Mouse (Mus musculus) neural tube, embryonic 11.5 days (tissue): ENCODE measurements around the gene Adora3. TPM values are rescaled to one million over a fixed set of nuclear protein-coding genes. Genes with fewer than 3 reads are reported as not detected.

Source experiments
- ATAC-seq: fragments of 200-750 bp; cut with Nextera tagmentation; 2 replicates; pipeline ENCODE4 v1.8.0; 2017; ENCODE audit warnings: moderate number of reproducible peaks, mild to moderate bottlenecking, moderate TSS enrichment, moderate library complexity; ENCODE audit not compliant: insufficient read depth, low FRiP score, low TSS enrichment
- DNase-seq: peaks from one replicate; pipeline ENCODE4 v3.0.0-alpha.2; 2015; ENCODE audit warnings: low spot score
- H3K27ac ChIP-seq: fragments of 300-500 bp; sonication (generic); 2 replicates; pipeline ENCODE4 v1.5.1; 2014; ENCODE audit warnings: low read depth, mild to moderate bottlenecking, low read length
- H3K27me3 ChIP-seq: fragments of 300-500 bp; sonication (generic); 2 replicates; pipeline ENCODE4 v1.6.1; 2014; ENCODE audit warnings: mild to moderate bottlenecking, low read length, mixed read lengths; ENCODE audit not compliant: control insufficient read depth, insufficient read depth
- H3K36me3 ChIP-seq: fragments of 300-500 bp; sonication (generic); 2 replicates; pipeline ENCODE4 v1.6.1; 2014; ENCODE audit warnings: mild to moderate bottlenecking, low read length, moderate library complexity, mixed read lengths; ENCODE audit not compliant: control insufficient read depth, insufficient read depth
- H3K4me1 ChIP-seq: fragments of 300-500 bp; sonication (generic); 2 replicates; pipeline ENCODE4 v1.6.1; 2014; ENCODE audit warnings: low read length, mixed read lengths; ENCODE audit not compliant: control insufficient read depth, insufficient read depth
- H3K4me2 ChIP-seq: fragments of 300-500 bp; sonication (generic); 2 replicates; pipeline ENCODE4 v1.6.1; 2014; ENCODE audit warnings: low read depth, mild to moderate bottlenecking, moderate library complexity
- H3K4me3 ChIP-seq: fragments of 300-500 bp; sonication (generic); 2 replicates; pipeline ENCODE4 v1.5.1; 2014; ENCODE audit warnings: low read depth, low read length
- H3K9ac ChIP-seq: fragments of 300-500 bp; sonication (generic); 2 replicates; pipeline ENCODE4 v1.6.1; 2014; ENCODE audit warnings: mild to moderate bottlenecking, low read length
- H3K9me3 ChIP-seq: fragments of 300-500 bp; sonication (generic); 2 replicates; pipeline ENCODE4 v1.6.1; 2016; ENCODE audit warnings: low read length; ENCODE audit not compliant: control insufficient read depth
- WGBS: fragments of 180-500 bp; shearing (Covaris S2); extraction: QIAGEN DNeasy Blood & Tissue Kit; methylation state at CpG from one replicate; pipeline ENCODE4 v1.1.7; 2014; 5-methylcytosine and 5-hydroxymethylcytosine counted together
- polyA plus RNA-seq: library from polyadenylated mRNA; unstranded; fragments of >200 nt; fragmentation: Nextera tagmentation; extraction: Ambion mirVana; gene quantifications from 2 replicates; pipeline ENCODE4 v1.2.1, GENCODE M21; 2014

The Adora3 gene
- polyA plus RNA-seq, 1 experiment from 2014 or later = 0.19 TPM

- DNase-seq (no peak), ATAC-seq (no peak)
- Histone ChIP-seq H3K9ac (no peak overlapping the region), H3K36me3 (no peaks in the 10 kb centered on the region), H3K27me3 (no peaks in the 10 kb centered on the region), H3K27ac (no peak overlapping the region), H3K9me3 (no peaks in the 10 kb centered on the region), H3K4me2 (no peak overlapping the region), H3K4me1 (no peaks in the 10 kb centered on the region), H3K4me3 (no peak overlapping the region)
- WGBS = 87% methylated on average over 7 of the region's 7 CpGs
Measured at GRCm38 (mm10) chr3:105929821-105930220, 59.2 kb downstream of the Adora3 start.

GRCm38 (mm10) chr3:105931095-105931494, 60.4 kb downstream of the Adora3 start:
- H3K4me3 ChIP-seq = no peak overlapping the region
- H3K27me3 ChIP-seq = no peaks in the 10 kb centered on the region
- no peaks in the 10 kb centered on the region for H3K36me3 ChIP-seq
- no peak overlapping the region for H3K27ac ChIP-seq
- H3K4me2 ChIP-seq = no peak overlapping the region
- no peak for ATAC-seq
- H3K9ac ChIP-seq = no peak overlapping the region
- no peaks in the 10 kb centered on the region for H3K4me1 ChIP-seq
- no peak for DNase-seq
- no peaks in the 10 kb centered on the region for H3K9me3 ChIP-seq
- WGBS = 91% methylated on average over 2 of the region's 2 CpGs

GRCm38 (mm10) chr3:105932240-105933071, 61.8 kb downstream of the Adora3 start, which contains the start of gene I830077J02Rik:
Gene I830077J02Rik, minus strand, starts transcription at chr3:105932664.
- ATAC-seq (no peak), DNase-seq (no peak)
- Histone ChIP-seq H3K9me3 (no peaks in the 10 kb centered on the region), H3K36me3 (no peaks in the 10 kb centered on the region; the same call in 1 of the 2 replicates), H3K4me2 (no peak within 1 kb of the TSS), H3K9ac (no peak within 1 kb of the TSS), H3K27me3 (no peaks in the 10 kb centered on the region), H3K4me3 (no peak within 1 kb of the TSS), H3K27ac (no peak within 1 kb of the TSS), H3K4me1 (no peaks in the 10 kb centered on the region)
- WGBS = 90% methylated on average over 8 of the region's 8 CpGs

- Histone ChIP-seq H3K27me3 (no peaks in the 10 kb centered on the region), H3K27ac (no peak overlapping the region), H3K36me3 (no peaks in the 10 kb centered on the region; the same call in 1 of the 2 replicates), H3K9ac (no peak overlapping the region), H3K4me1 (no peaks in the 10 kb centered on the region), H3K4me2 (no peak overlapping the region), H3K4me3 (no peak overlapping the region), H3K9me3 (no peaks in the 10 kb centered on the region)
- ATAC-seq = no peak
- WGBS = 91% methylated on average over 6 of the region's 6 CpGs
- no peak for DNase-seq
Measured at GRCm38 (mm10) chr3:105933926-105934325, 63.3 kb downstream of the Adora3 start.

GRCm38 (mm10) chr3:105935033-105935432, 64.4 kb downstream of the Adora3 start:
- Histone ChIP-seq H3K27ac (no peak overlapping the region), H3K9ac (no peak overlapping the region), H3K4me2 (no peak overlapping the region), H3K36me3 (no peaks in the 10 kb centered on the region; the same call in 1 of the 2 replicates), H3K27me3 (no peaks in the 10 kb centered on the region), H3K4me3 (no peak overlapping the region), H3K4me1 (no peaks in the 10 kb centered on the region), H3K9me3 (no peaks in the 10 kb centered on the region)
- ATAC-seq (no peak), DNase-seq (no peak)
- WGBS = 92% methylated on average over 5 of the region's 5 CpGs

GRCm38 (mm10) chr3:105936111-105936510, 65.5 kb downstream of the Adora3 start:
- Histone ChIP-seq H3K27me3 (no peaks in the 10 kb centered on the region), H3K36me3 (no peaks in the 10 kb centered on the region; the same call in none of the 2 replicates), H3K9me3 (no peaks in the 10 kb centered on the region), H3K27ac (no peak overlapping the region), H3K4me1 (no peaks in the 10 kb centered on the region), H3K4me2 (no peak overlapping the region), H3K4me3 (no peak overlapping the region), H3K9ac (no peak overlapping the region)
- DNase-seq (no peak), ATAC-seq (no peak)
- WGBS = 92% methylated on average over 4 of the region's 4 CpGs

GRCm38 (mm10) chr3:105951348-105951747, 80.7 kb downstream of the Adora3 start:
- Histone ChIP-seq H3K9me3 (no peaks in the 10 kb centered on the region), H3K9ac (no peak overlapping the region), H3K4me1 (no peaks in the 10 kb centered on the region), H3K27ac (no peak overlapping the region), H3K4me3 (no peak overlapping the region), H3K36me3 (peaks cover 16% of the 10 kb centered on the region), H3K27me3 (no peaks in the 10 kb centered on the region), H3K4me2 (no peak overlapping the region)
- no peak for ATAC-seq
- no peak for DNase-seq
- 92% methylated on average over 7 of the region's 7 CpGs for WGBS

GRCm38 (mm10) chr3:105957235-105957634, 86.6 kb downstream of the Adora3 start:
- DNase-seq = no peak
- no peak for ATAC-seq
- H3K4me3 ChIP-seq = no peak overlapping the region
- H3K4me1 ChIP-seq = peaks cover 12% of the 10 kb centered on the region; the same call in 1 of the 2 replicates
- H3K4me2 ChIP-seq = no peak overlapping the region; the same call in 1 of the 2 replicates
- WGBS = 94% methylated on average over 1 of the region's 1 CpGs
- no peak overlapping the region for H3K9ac ChIP-seq
- H3K36me3 ChIP-seq = peaks cover 2% of the 10 kb centered on the region; the same call in 1 of the 2 replicates
- no peaks in the 10 kb centered on the region for H3K9me3 ChIP-seq
- H3K27me3 ChIP-seq = no peaks in the 10 kb centered on the region
- H3K27ac ChIP-seq = no peak overlapping the region

GRCm38 (mm10) chr3:105958204-105958603, 87.5 kb downstream of the Adora3 start:
- peak overlapping the region; percentile 71 for H3K4me2 ChIP-seq
- peaks cover 4% of the 10 kb centered on the region; the same call in 1 of the 2 replicates for H3K36me3 ChIP-seq
- H3K27ac ChIP-seq = no peak overlapping the region
- peaks cover 12% of the 10 kb centered on the region; the same call in 1 of the 2 replicates for H3K4me1 ChIP-seq
- H3K9ac ChIP-seq = peak overlapping the region; percentile 94
- WGBS = 49% methylated on average over 5 of the region's 5 CpGs
- ATAC-seq (no peak), DNase-seq (no peak)
- peak overlapping the region; percentile 81 for H3K4me3 ChIP-seq
- no peaks in the 10 kb centered on the region for H3K9me3 ChIP-seq
- H3K27me3 ChIP-seq = no peaks in the 10 kb centered on the region
